Mouse (Mus musculus): Measurements from ENCODE around the gene Golga2. TPM values are rescaled to one million over a fixed set of nuclear protein-coding genes. Genes with fewer than 3 reads are reported as not detected.

The Golga2 gene
- total and polyA plus RNA-seq, 2 experiments from 2014 or later: 24.4 to 55.8 TPM

DNA sequence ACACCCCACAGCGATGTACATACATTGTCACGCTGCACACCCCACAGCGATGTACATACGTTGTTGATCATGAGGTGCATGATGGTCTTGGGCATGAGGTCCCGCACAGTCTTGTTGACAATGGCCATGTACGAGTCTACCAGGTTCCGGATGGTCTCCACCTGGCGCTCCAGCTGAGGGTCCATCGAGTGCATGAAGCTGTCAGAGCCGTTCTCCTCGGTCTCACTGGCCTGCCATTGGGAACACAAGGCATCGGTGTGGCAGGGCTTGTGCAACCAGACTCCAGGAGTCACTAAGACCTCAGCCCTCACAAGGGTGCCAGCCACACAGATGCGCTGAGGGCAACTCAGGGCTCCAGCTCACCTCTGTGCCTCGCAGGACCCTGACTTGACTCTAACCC is 27.6 kb downstream of the Golga2 start:
- Histone ChIP-seq H3K27ac (no peak overlapping the region), H3K9ac (replicated peaks; ENCODE audit: low read length) (no peak overlapping the region), H3K4me3 (ENCODE audit: low read length) (no peak overlapping the region), H3K9me3 (ENCODE audit: low read length) (no peaks in the 10 kb centered on the region), H3K4me2 (ENCODE audit: low read depth, low read length) (no peak overlapping the region), H3K36me3 (ENCODE audit: insufficient read depth, low read length) (peaks cover 5% of the 10 kb centered on the region; the same call in 1 of the 2 replicates), H3K27me3 (ENCODE audit: insufficient read depth, low read length) (no peaks in the 10 kb centered on the region), H3K4me1 (ENCODE audit: insufficient read depth, low read length) (peaks cover 8% of the 10 kb centered on the region)
- DNase-seq (ENCODE audit: low spot score) (no peak), ATAC-seq (no peak)
- 94% methylated on average over 14 of the region's 14 CpGs for WGBS
- TF ChIP-seq CTCF (IDR thresholded peaks at IDR 0.05; ENCODE audit: low read depth): no peak

DNA sequence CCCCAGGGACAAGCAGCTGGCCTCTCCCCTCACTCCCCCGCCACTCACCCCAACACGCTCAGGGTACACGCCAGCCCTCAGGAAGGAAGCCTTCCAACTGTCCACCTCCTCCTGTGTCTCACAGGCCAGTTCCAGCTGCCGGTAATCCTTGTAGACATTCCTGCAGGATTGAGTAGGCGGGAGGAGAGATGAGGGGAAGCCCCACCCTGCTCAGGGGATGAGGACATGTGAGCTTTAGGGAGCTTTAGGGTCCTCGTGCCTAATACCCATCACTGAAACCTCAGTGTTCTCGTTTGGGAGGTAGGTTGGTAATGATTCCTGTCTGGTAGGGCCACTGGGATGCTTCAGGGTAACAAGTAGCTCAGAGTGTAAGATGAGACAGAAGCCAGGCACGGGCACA is 28.6 kb downstream of the Golga2 start:
- peaks cover 8% of the 10 kb centered on the region for H3K4me1 ChIP-seq (ENCODE audit: insufficient read depth, low read length)
- ATAC-seq: no peak
- no peak overlapping the region for H3K9ac ChIP-seq (replicated peaks; ENCODE audit: low read length)
- H3K27ac ChIP-seq: no peak overlapping the region
- no peak for TF ChIP-seq CTCF (IDR thresholded peaks at IDR 0.05; ENCODE audit: low read depth)
- no peaks in the 10 kb centered on the region for H3K36me3 ChIP-seq (ENCODE audit: insufficient read depth, low read length)
- H3K4me3 ChIP-seq (ENCODE audit: low read length): no peak overlapping the region
- no peaks in the 10 kb centered on the region for H3K9me3 ChIP-seq (ENCODE audit: low read length)
- no peak for DNase-seq (ENCODE audit: low spot score)
- no peak overlapping the region for H3K4me2 ChIP-seq (ENCODE audit: low read depth, low read length)
- 36% methylated on average over 8 of the region's 8 CpGs for whole genome bisulfite sequencing
- H3K27me3 ChIP-seq (ENCODE audit: insufficient read depth, low read length): no peaks in the 10 kb centered on the region

DNA sequence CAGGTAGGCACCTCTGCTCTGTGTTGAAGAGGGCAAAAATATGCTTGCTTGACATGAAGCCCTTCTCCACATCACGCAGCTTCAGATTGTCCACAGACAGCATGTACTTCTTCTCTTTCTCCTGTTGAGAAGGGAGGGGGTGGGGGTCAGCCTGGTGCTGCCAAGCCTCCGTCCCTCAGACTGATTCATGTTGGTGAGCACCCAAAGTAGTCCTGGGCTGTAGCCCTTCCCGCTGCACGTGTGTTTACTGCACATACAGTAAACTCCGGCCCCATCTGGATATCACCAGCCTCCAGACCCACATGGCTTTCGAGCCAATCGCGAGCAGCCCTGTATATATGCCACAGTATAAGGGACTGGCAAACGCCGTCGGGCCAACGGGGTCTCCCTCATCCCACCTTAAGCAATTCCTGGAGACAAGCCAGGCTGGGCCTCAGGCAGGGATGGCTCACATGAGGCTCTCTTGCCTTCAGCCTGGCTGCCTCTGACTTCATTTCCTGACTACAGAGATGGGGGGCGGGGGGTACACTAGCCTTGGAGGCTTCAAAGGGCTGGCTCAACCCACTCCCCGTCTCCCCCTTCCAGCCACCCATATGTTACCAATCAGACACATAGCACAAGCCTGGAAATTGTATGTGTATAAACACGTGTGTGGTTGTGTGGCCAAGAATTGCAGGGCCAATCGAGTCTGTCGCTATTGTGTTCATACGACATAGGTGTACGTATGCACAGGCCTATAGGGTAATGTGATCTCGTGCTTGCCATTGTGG is 29.9 kb downstream of the Golga2 start:
- no peak for TF ChIP-seq CTCF (IDR thresholded peaks at IDR 0.05; ENCODE audit: low read depth)
- H3K36me3 ChIP-seq (ENCODE audit: insufficient read depth, low read length): no peaks in the 10 kb centered on the region
- ATAC-seq (no peak; the same call in 1 of the 2 replicates), DNase-seq (ENCODE audit: low spot score) (no peak)
- H3K27ac ChIP-seq: no peak overlapping the region
- H3K4me2 ChIP-seq (ENCODE audit: low read depth, low read length): no peak overlapping the region
- no peak overlapping the region for H3K4me3 ChIP-seq (ENCODE audit: low read length)
- H3K9ac ChIP-seq (replicated peaks; ENCODE audit: low read length): no peak overlapping the region
- H3K9me3 ChIP-seq (ENCODE audit: low read length): no peaks in the 10 kb centered on the region
- H3K27me3 ChIP-seq (ENCODE audit: insufficient read depth, low read length): no peaks in the 10 kb centered on the region
- 66% methylated on average over 20 of the region's 20 CpGs for WGBS
- H3K4me1 ChIP-seq (ENCODE audit: insufficient read depth, low read length): peaks cover 4% of the 10 kb centered on the region

DNA sequence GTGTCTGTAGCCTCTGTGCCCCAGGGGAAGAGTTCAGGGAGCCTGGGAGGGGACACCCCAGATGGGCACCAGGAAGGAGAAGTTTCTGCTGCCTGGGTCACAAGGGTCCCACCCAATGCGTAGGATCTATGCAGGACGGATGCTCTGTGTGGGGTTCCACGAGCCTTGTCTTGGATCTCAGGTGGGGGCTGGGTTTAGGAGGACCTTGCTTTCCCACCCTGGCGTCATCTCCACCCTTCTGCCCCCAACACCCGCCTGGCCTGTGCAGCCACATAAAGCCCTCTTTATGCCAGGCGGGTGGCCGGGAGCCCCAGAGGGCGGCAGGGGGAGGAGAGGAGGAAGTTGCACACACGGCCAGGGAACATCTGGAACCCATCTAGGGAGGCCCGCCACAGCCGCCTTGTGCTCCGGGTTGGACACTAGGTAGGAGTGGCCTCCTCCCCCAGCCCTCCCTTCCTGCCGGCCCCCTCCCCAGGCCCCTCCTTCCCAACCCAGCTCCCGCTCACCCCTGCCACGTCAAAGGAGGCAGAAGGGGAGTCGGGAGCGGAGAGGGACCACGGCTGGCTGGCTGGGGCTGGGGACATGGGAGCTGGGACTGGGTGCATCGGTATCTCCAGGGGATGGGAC is 30.7 kb downstream of the Golga2 start:
- Histone ChIP-seq H3K27me3 (ENCODE audit: insufficient read depth, low read length) (no peaks in the 10 kb centered on the region), H3K4me3 (ENCODE audit: low read length) (no peak overlapping the region)

DNA sequence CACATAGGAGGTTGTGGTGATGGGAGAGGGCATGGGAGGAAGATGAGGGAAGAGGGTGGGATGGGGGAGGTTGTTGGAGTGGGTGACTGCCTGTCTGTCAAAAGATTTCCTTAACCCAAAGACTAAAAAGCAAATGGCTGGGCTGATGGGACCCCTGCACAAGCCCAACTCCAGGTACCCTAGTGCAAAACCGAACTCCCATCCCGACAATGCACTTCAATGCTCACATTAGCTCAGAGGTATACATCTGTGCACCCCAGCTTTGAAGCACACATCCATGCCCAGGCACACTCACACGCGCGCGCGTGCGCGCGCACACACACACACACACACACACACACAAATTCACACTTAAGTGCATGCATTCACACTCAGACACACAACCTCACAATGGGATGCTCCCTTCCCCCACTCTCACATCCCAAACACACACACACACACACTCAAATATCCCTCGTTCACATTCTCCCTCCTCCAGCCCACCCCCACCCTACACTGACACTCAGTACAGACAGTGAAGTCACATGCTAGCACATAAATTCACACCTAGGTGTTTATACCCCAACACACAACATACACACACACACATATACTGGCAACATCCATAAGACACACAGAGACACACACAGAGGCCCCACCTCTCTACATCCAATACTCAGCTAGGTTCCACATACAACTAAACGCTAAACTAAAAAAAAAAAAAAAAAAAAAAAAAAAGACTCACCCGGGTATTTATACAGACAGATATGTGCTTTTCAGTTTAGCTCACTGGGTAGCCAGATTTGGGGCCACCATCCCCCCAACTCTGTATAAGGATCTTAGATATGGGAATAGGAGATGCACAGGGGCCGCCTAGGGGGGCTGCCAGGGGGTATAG is 31.8 kb downstream of the Golga2 start:
- 78% methylated on average over 14 of the region's 14 CpGs for WGBS
- H3K9ac ChIP-seq (replicated peaks; ENCODE audit: low read length): no peak overlapping the region
- H3K27ac ChIP-seq: no peak overlapping the region
- no peaks in the 10 kb centered on the region for H3K9me3 ChIP-seq (ENCODE audit: low read length)
- H3K4me2 ChIP-seq (ENCODE audit: low read depth, low read length): peak overlapping the region; percentile 38
- no peaks in the 10 kb centered on the region for H3K27me3 ChIP-seq (ENCODE audit: insufficient read depth, low read length)
- H3K36me3 ChIP-seq (ENCODE audit: insufficient read depth, low read length): no peaks in the 10 kb centered on the region
- no peak for TF ChIP-seq CTCF (IDR thresholded peaks at IDR 0.05; ENCODE audit: low read depth)
- no peaks in the 10 kb centered on the region; the same call in 1 of the 2 replicates for H3K4me1 ChIP-seq (ENCODE audit: insufficient read depth, low read length)
- ATAC-seq: no peak
- no peak for DNase-seq (ENCODE audit: low spot score)
- H3K4me3 ChIP-seq (ENCODE audit: low read length): no peak overlapping the region

More for the DNA sequence above, 30.7 kb downstream of the Golga2 start:
- ATAC-seq (peak; percentile 52; the same call in 1 of the 2 replicates), DNase-seq (ENCODE audit: low spot score) (peak; percentile 48)
- peak overlapping the region; percentile 32; the same call in 1 of the 2 replicates for H3K27ac ChIP-seq
- no peak overlapping the region for H3K9ac ChIP-seq (replicated peaks; ENCODE audit: low read length)
- H3K4me2 ChIP-seq (ENCODE audit: low read depth, low read length): peak overlapping the region; percentile 38
- no peaks in the 10 kb centered on the region for H3K9me3 ChIP-seq (ENCODE audit: low read length)
- no peaks in the 10 kb centered on the region for H3K36me3 ChIP-seq (ENCODE audit: insufficient read depth, low read length)
- TF ChIP-seq CTCF (IDR thresholded peaks at IDR 0.05; ENCODE audit: low read depth): no peak
- WGBS: 13% methylated on average over 17 of the region's 19 CpGs
- no peaks in the 10 kb centered on the region; the same call in 1 of the 2 replicates for H3K4me1 ChIP-seq (ENCODE audit: insufficient read depth, low read length)

Data from hindbrain, postnatal 0 days (tissue).